Mouse (Mus musculus): Measurements from ENCODE around the gene Olfr983.

Olfr983 gene

GRCm38 (mm10) chr9:40093495-40093894 lies at the start of gene Olfr983:
Olfr983 (minus strand) TSS chr9:40093595.
- no peak for DNase-seq (ENCODE audit: low read depth)

- DNase-seq (ENCODE audit: low read depth): no peak
Measured at GRCm38 (mm10) chr9:40141544-40141943, 48.1 kb upstream of the Olfr983 start.

- no peak for DNase-seq (ENCODE audit: low read depth)
Measured at GRCm38 (mm10) chr9:40139484-40139883, 46.1 kb upstream of the Olfr983 start.

- no peak for DNase-seq (ENCODE audit: low read depth)
Measured at GRCm38 (mm10) chr9:40136987-40137688, 43.7 kb upstream of the Olfr983 start.

GRCm38 (mm10) chr9:40130556-40130955 lies 37.2 kb upstream of the Olfr983 start:
- DNase-seq (ENCODE audit: low read depth): no peak

- DNase-seq (ENCODE audit: low read depth): no peak
Measured at GRCm38 (mm10) chr9:40130084-40130483, 36.7 kb upstream of the Olfr983 start, which contains the start of gene Olfr985. Olfr985 (minus strand) TSS chr9:40130184.

- DNase-seq (ENCODE audit: low read depth): no peak
Measured at GRCm38 (mm10) chr9:40117287-40117659, 23.9 kb upstream of the Olfr983 start.

- DNase-seq (ENCODE audit: low read depth): no peak
Measured at GRCm38 (mm10) chr9:40116645-40117286, 23.4 kb upstream of the Olfr983 start.

GRCm38 (mm10) chr9:40114106-40114505 lies 20.7 kb upstream of the Olfr983 start, which contains the start of gene Olfr984:
Olfr984 (minus strand) TSS chr9:40114206.
- DNase-seq (ENCODE audit: low read depth): no peak

- no peak for DNase-seq (ENCODE audit: low read depth)
Measured at GRCm38 (mm10) chr9:40094769-40095168, 1.4 kb upstream of the Olfr983 start.

- DNase-seq (ENCODE audit: low read depth): no peak
Measured at GRCm38 (mm10) chr9:40073529-40073928, 19.9 kb downstream of the Olfr983 start, which contains the start of gene Olfr982. Olfr982 (plus strand) TSS chr9:40073829.

GRCm38 (mm10) chr9:40050138-40050537 lies 43.3 kb downstream of the Olfr983 start:
- DNase-seq (ENCODE audit: low read depth): no peak

Data from fibroblast of lung, adult 2 months (primary cell).